Mouse (Mus musculus): ENCODE data around the gene Ubl4b. TPM values are rescaled to one million over a fixed set of nuclear protein-coding genes. Genes with fewer than 3 reads are reported as not detected.

Gene Ubl4b
- polyA plus RNA-seq, 1 experiment from 2014 or later: not detected

DNA sequence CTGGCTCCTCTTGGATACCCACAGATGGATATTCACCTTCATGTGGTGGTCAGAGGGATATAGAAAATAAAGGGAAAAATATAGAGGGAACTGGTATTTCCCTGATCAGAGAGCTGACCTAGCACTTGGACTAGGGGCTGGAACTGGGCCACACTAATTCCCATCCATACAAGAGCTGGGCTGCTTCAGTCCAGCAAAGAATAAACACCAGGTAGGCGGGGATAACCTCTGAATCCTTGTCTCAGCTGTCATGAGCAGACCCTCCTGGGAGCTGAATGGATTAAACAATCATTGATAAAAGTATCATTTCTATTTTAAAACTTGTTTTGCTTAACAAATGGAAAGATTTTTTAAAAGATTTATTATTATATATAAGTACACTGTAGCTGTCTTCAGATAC lies 36.7 kb upstream of the Ubl4b start:
- Histone ChIP-seq H3K9ac (replicated peaks; ENCODE audit: low read length) (no peak overlapping the region), H3K9me3 (ENCODE audit: low read length) (no peaks in the 10 kb centered on the region), H3K4me2 (replicated peaks; ENCODE audit: low read depth, low read length) (no peak overlapping the region), H3K27me3 (ENCODE audit: insufficient read depth, low read length) (peaks cover 92% of the 10 kb centered on the region), H3K4me3 (ENCODE audit: low read length) (no peak overlapping the region), H3K36me3 (ENCODE audit: insufficient read depth, low read length) (no peaks in the 10 kb centered on the region), H3K27ac (ENCODE audit: low read length) (no peak overlapping the region), H3K4me1 (ENCODE audit: insufficient read depth, low read length) (peaks cover 10% of the 10 kb centered on the region)
- 73% methylated on average over 1 of the region's 1 CpGs for WGBS
- no peak for ATAC-seq (ENCODE audit: low FRiP score, low TSS enrichment)

DNA sequence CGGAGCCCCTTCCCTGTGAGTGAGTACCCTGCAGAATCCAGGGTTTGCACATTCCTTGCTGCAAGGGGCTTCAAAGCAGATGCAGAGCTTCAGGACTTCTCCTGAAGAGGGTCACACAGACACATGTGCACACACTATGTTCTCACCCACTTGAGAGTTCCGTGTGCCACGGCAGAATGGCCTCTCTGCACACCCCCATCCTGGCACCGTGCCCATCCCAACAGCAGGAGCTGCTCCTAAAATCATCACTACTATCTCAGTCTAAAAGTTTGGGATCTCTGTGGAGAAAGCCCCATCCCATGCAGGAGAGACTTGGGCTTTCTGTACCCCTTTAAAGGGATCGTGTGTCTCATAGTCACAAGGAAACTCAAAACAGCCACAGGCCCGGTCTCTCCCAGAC lies 31.6 kb upstream of the Ubl4b start:
- ATAC-seq (ENCODE audit: low FRiP score, low TSS enrichment): no peak
- Histone ChIP-seq H3K27me3 (ENCODE audit: insufficient read depth, low read length) (peaks cover 96% of the 10 kb centered on the region), H3K9me3 (ENCODE audit: low read length) (no peaks in the 10 kb centered on the region), H3K27ac (ENCODE audit: low read length) (no peak overlapping the region), H3K4me3 (ENCODE audit: low read length) (no peak overlapping the region), H3K4me2 (replicated peaks; ENCODE audit: low read depth, low read length) (no peak overlapping the region), H3K9ac (replicated peaks; ENCODE audit: low read length) (no peak overlapping the region), H3K36me3 (ENCODE audit: insufficient read depth, low read length) (no peaks in the 10 kb centered on the region), H3K4me1 (ENCODE audit: insufficient read depth, low read length) (peaks cover 9% of the 10 kb centered on the region)
- 73% methylated on average over 6 of the region's 6 CpGs for WGBS

DNA sequence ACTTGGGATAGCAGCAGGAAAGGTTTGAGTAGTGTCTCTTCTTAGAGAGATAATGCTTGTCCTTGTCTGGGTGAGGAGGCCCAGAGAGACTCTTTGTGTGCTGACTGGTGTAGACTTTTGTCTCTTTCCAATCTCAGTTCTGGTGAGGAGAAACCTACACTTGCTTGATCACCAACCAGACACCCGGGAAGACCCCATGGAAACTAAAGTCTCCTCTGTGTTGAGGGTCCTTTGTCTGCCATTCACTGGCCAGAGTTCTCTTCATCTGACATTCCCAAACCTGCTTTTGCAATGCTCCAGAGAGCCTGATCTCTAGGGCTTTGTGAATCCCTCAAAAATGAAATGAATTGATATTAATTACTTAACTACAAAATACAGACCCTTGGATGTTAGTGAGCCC lies 29.0 kb upstream of the Ubl4b start:
- Histone ChIP-seq H3K9me3 (ENCODE audit: low read length) (no peaks in the 10 kb centered on the region), H3K4me1 (ENCODE audit: insufficient read depth, low read length) (peaks cover 9% of the 10 kb centered on the region), H3K36me3 (ENCODE audit: insufficient read depth, low read length) (no peaks in the 10 kb centered on the region), H3K4me2 (replicated peaks; ENCODE audit: low read depth, low read length) (no peak overlapping the region), H3K9ac (replicated peaks; ENCODE audit: low read length) (no peak overlapping the region), H3K27me3 (ENCODE audit: insufficient read depth, low read length) (peaks cover 97% of the 10 kb centered on the region), H3K4me3 (ENCODE audit: low read length) (no peak overlapping the region), H3K27ac (ENCODE audit: low read length) (no peak overlapping the region)
- 18% methylated on average over 1 of the region's 1 CpGs for WGBS
- no peak for ATAC-seq (ENCODE audit: low FRiP score, low TSS enrichment)

DNA sequence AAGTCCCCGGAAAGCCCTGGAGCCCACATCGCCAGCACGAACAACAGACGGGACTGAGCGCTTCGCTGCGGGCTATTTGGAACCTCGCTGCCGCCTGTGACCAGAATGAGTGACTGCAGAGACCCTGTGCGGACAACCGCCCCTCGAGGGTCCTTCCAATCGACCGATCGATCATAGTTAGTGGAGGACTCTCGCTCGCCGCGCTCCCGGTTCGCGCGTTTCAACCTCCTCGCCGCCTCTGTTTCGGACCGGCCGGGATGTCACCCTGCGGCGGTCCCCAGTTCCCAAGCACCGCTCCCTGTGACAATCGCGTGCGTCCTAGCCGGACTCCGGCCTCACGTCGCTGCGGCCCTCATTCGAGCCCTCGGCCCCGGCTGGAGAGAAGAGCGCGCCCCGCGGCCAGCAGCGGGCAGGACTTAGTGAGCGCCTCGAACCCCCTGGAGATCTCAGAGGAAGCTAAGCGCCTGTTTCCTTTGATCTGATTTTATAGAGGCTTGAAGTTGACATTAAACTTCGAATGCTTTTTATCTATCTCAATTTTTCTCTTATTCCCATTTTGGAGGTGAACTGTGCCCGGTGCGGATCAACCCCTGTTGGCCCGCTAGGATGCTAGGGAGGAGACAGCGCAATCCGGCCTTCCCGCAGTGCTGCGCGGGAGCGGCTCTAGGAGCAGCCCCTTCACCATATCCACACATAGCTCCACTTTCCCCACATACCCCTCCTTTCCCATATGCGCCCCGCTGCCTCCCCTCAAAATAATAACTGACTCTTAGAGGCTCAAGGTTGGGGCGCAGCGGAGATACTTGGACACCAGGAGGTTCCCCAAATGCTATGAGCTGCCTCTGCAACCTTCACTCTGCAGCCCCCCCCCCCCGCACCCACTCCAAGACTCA lies 28.2 kb upstream of the Ubl4b start:
- Histone ChIP-seq H3K4me3 (ENCODE audit: low read length) (peak overlapping the region; percentile 36), H3K4me1 (ENCODE audit: insufficient read depth, low read length) (peaks cover 9% of the 10 kb centered on the region), H3K9ac (replicated peaks; ENCODE audit: low read length) (no peak overlapping the region), H3K27me3 (ENCODE audit: insufficient read depth, low read length) (peaks cover 95% of the 10 kb centered on the region), H3K9me3 (ENCODE audit: low read length) (no peaks in the 10 kb centered on the region), H3K27ac (ENCODE audit: low read length) (no peak overlapping the region), H3K4me2 (replicated peaks; ENCODE audit: low read depth, low read length) (peak overlapping the region; percentile 51), H3K36me3 (ENCODE audit: insufficient read depth, low read length) (no peaks in the 10 kb centered on the region)
- ATAC-seq (ENCODE audit: low FRiP score, low TSS enrichment): no peak
- under 1% methylated on average over 65 of the region's 65 CpGs for WGBS

DNA sequence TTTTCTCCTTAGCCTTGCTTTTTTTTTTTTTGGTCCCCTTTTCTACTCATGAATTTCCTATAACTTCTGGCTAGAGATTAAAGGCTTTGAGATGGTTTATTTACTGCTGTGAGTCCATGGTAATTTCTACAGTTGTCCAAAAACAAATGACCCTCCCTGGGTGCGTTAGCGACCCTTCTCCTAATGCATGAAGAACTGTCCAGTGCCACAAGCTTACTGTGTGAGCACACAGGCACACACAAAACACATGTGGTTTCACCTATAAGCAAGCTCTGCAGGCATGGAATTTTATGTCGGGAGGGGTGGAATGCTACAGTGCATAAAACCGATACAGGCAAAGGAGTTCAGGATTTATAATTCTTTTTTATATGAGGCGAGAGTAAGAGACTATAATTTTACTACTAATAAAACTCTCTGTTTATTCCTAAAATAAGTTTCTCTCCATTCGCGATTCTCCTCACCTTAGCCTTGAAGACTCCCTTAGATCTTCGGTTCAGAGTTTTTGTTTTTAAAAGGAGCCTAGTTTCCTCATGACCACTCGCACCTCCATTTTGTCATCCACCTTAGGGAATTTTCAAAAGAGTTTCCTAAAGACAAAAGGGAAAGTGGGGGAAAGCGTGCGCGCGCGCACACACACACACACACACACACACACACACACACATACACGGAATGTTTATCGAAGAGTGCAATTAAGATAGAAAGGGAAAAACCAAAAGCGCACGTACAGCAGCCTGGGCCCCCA lies 27.4 kb upstream of the Ubl4b start:
- Histone ChIP-seq H3K27me3 (ENCODE audit: insufficient read depth, low read length) (peaks cover 87% of the 10 kb centered on the region), H3K4me1 (ENCODE audit: insufficient read depth, low read length) (peaks cover 9% of the 10 kb centered on the region), H3K9me3 (ENCODE audit: low read length) (no peaks in the 10 kb centered on the region), H3K36me3 (ENCODE audit: insufficient read depth, low read length) (no peaks in the 10 kb centered on the region), H3K4me3 (ENCODE audit: low read length) (peak overlapping the region; percentile 36), H3K27ac (ENCODE audit: low read length) (no peak overlapping the region), H3K9ac (replicated peaks; ENCODE audit: low read length) (no peak overlapping the region), H3K4me2 (replicated peaks; ENCODE audit: low read depth, low read length) (peak overlapping the region; percentile 51)
- 3% methylated on average over 18 of the region's 18 CpGs for WGBS
- ATAC-seq (ENCODE audit: low FRiP score, low TSS enrichment): no peak

DNA sequence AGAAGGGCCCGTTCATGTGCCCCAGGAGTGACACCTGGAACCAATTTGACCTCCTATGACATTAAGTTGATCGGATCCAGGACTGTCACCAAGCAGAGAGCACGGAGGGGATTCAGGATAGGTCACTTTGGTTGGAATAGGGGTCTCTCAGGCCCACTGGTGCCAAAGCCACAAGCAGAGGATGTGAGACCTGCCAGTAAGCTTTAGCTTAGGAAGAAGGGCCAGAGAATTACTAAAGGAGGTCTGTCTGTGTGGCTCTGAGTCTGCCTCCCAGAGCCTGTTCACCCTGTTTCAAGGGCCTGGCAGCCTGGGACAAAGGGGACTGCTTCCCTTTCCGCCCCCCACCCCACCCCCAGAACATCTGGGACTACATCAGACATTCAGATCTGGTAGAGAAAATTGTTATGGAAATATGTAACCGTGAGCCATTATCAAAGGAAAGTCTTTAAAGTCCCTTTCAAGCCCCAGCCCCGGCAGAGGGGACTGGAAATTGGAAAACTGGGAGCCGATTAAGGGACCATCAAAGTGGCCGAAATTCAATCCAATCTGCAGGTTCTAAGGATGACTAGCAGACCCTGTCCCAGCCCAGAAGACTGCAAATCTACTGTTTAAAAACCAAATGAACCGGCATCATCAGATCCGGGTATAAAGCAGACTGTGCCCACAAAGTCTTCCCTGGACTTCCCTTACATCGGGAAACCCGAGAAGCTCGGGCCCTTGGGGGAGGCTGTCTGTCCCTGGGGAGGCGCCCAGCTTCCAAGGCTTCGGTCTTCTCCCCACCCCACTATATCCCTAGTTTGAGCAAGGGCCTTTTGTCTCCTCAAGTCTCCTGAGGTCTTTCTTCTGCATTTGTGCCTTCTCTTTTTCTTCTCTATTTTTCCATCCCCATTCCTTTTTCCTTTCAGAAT lies 26.5 kb upstream of the Ubl4b start:
- H3K4me1 ChIP-seq (ENCODE audit: insufficient read depth, low read length): peaks cover 9% of the 10 kb centered on the region
- H3K4me3 ChIP-seq (ENCODE audit: low read length): no peak overlapping the region
- no peak for ATAC-seq (ENCODE audit: low FRiP score, low TSS enrichment)
- H3K9me3 ChIP-seq (ENCODE audit: low read length): no peaks in the 10 kb centered on the region
- H3K36me3 ChIP-seq (ENCODE audit: insufficient read depth, low read length): no peaks in the 10 kb centered on the region
- 4% methylated on average over 15 of the region's 15 CpGs for WGBS
- H3K27me3 ChIP-seq (ENCODE audit: insufficient read depth, low read length): peaks cover 78% of the 10 kb centered on the region
- H3K9ac ChIP-seq (replicated peaks; ENCODE audit: low read length): no peak overlapping the region
- H3K4me2 ChIP-seq (replicated peaks; ENCODE audit: low read depth, low read length): no peak overlapping the region
- H3K27ac ChIP-seq (ENCODE audit: low read length): no peak overlapping the region

DNA sequence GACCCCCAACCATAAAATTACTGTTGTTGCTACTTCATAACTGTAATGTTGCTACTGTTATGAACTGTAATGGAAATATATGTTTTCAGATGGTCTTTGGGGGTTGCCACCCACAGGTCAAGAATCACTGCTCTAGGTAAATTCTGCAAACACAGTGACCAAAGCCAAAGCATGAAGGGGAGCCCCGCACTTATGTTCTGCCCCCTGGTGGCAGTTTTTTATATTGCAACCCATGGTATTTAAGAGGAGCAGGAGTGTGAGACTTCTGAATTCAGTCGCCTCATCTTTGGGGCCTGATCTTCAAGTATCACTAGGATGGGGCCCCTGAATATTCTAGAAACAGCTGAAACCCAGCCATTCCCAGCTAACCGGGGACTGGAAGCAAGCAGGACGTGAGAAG lies 24.6 kb upstream of the Ubl4b start:
- Histone ChIP-seq H3K27ac (ENCODE audit: low read length) (no peak overlapping the region), H3K4me3 (ENCODE audit: low read length) (no peak overlapping the region), H3K36me3 (ENCODE audit: insufficient read depth, low read length) (no peaks in the 10 kb centered on the region), H3K9ac (replicated peaks; ENCODE audit: low read length) (no peak overlapping the region), H3K4me1 (ENCODE audit: insufficient read depth, low read length) (peaks cover 9% of the 10 kb centered on the region), H3K27me3 (ENCODE audit: insufficient read depth, low read length) (peaks cover 59% of the 10 kb centered on the region), H3K9me3 (ENCODE audit: low read length) (no peaks in the 10 kb centered on the region), H3K4me2 (replicated peaks; ENCODE audit: low read depth, low read length) (no peak overlapping the region)
- 5% methylated on average over 4 of the region's 4 CpGs for WGBS
- no peak for ATAC-seq (ENCODE audit: low FRiP score, low TSS enrichment)

DNA sequence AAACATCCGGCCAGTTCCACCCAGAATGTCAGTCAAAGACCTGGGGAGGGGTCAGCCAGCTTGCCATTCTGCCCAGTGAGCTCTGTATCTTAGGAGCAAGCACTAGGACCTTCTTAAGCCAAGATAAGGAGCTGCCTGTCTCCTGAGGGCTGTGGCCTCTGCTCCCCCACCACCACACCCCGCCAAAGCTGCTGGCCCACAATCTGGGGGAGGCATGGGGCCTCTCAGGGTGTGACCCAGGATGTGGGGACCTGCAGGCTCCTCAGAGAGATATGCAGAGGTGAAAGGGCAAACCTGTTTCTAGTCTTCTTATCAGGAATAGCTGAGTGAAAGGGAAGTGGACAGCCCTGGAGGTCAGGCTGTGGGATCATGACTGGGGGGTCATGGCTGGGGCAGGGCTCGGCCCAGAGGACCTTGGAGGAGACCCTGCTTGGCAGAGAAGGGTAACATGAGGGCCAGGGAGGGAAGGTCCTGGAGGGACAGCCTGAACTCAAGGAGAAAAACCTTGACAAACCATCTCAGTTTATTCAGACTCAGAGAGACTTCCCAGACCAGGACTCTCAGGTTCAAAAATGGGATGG lies 23.0 kb upstream of the Ubl4b start:
- no peak overlapping the region for H3K27ac ChIP-seq (ENCODE audit: low read length)
- H3K9ac ChIP-seq (replicated peaks; ENCODE audit: low read length): no peak overlapping the region
- peaks cover 43% of the 10 kb centered on the region for H3K27me3 ChIP-seq (ENCODE audit: insufficient read depth, low read length)
- no peaks in the 10 kb centered on the region for H3K36me3 ChIP-seq (ENCODE audit: insufficient read depth, low read length)
- H3K4me2 ChIP-seq (replicated peaks; ENCODE audit: low read depth, low read length): no peak overlapping the region
- H3K9me3 ChIP-seq (ENCODE audit: low read length): no peaks in the 10 kb centered on the region
- 0 out of 2 replicates have a peak, but pooled peaks have one; percentile 39 for ATAC-seq (ENCODE audit: low FRiP score, low TSS enrichment)
- 46% methylated on average over 3 of the region's 3 CpGs for WGBS
- no peak overlapping the region for H3K4me3 ChIP-seq (ENCODE audit: low read length)
- H3K4me1 ChIP-seq (ENCODE audit: insufficient read depth, low read length): peaks cover 4% of the 10 kb centered on the region

DNA sequence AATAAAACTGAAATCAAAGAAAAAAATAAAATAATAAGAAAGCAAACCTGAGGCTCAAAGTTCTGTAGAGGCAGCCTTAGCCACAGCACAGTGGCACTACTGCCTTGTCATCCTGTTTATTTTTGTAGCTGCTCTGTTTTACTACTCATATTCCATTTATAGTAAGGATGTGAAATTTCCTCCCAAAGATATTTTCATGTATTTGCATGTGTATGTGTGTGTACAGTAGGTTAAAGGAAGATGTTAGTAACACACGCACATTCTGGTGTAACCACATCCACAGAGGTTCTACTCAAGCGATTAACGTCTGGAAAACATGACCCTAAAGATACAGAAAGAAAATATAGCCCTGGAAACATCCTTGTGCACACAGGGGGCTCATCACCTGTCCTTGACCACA lies 21.9 kb upstream of the Ubl4b start:
- no peak overlapping the region for H3K4me2 ChIP-seq (replicated peaks; ENCODE audit: low read depth, low read length)
- no peaks in the 10 kb centered on the region for H3K9me3 ChIP-seq (ENCODE audit: low read length)
- H3K27me3 ChIP-seq (ENCODE audit: insufficient read depth, low read length): peaks cover 34% of the 10 kb centered on the region
- 77% methylated on average over 3 of the region's 3 CpGs for WGBS
- no peak for ATAC-seq (ENCODE audit: low FRiP score, low TSS enrichment)
- no peak overlapping the region for H3K4me3 ChIP-seq (ENCODE audit: low read length)
- H3K27ac ChIP-seq (ENCODE audit: low read length): no peak overlapping the region
- no peaks in the 10 kb centered on the region for H3K4me1 ChIP-seq (ENCODE audit: insufficient read depth, low read length)
- no peaks in the 10 kb centered on the region for H3K36me3 ChIP-seq (ENCODE audit: insufficient read depth, low read length)
- no peak overlapping the region for H3K9ac ChIP-seq (replicated peaks; ENCODE audit: low read length)

Data from kidney, embryonic 16.5 days (tissue).